Mouse (Mus musculus): ENCODE measurements around the gene Gm8104. TPM values are rescaled to one million over a fixed set of nuclear protein-coding genes. Genes with fewer than 3 reads are reported as not detected.
"Not testable (repeated sequence)": the region's sequence is repeated elsewhere in the genome, so short reads cannot be mapped to it uniquely, and the experiment has no call there.

Gm8104 gene
- not detected for total RNA-seq (2021)
- long read RNA-seq = 0 reads

- DNase-seq (ENCODE audit: low spot score in 2 of 2) = not testable (repeated sequence)
These were observed at the start of gene Gm8104 for GRCm38 (mm10) chr14:43100301-43100700. Gene Gm8104, plus strand, starts transcription at chr14:43100601.

- DNase-seq (ENCODE audit: low spot score in 2 of 2) = not testable (repeated sequence)
These were observed 42.3 kb upstream of the Gm8104 start for GRCm38 (mm10) chr14:43058063-43058462.

GRCm38 (mm10) chr14:43060179-43060578 is 40.2 kb upstream of the Gm8104 start:
- DNase-seq (ENCODE audit: low spot score in 2 of 2) = not testable (repeated sequence)

GRCm38 (mm10) chr14:43076543-43076942 is 23.9 kb upstream of the Gm8104 start, which contains the start of gene Gm8094:
Gene Gm8094, minus strand, starts transcription at chr14:43076643.
- DNase-seq (ENCODE audit: low spot score in 2 of 2) = not testable (repeated sequence)

- DNase-seq (ENCODE audit: low spot score in 2 of 2) = peak in 1 of 2 experiments; percentile 16
These were observed 15.3 kb upstream of the Gm8104 start for GRCm38 (mm10) chr14:43084936-43085730.

GRCm38 (mm10) chr14:43089103-43089919 is 11.1 kb upstream of the Gm8104 start:
- DNase-seq (ENCODE audit: low spot score in 2 of 2) = not testable (repeated sequence)

- DNase-seq (ENCODE audit: low spot score in 2 of 2) = not testable (repeated sequence)
These were observed 19.3 kb downstream of the Gm8104 start for GRCm38 (mm10) chr14:43119673-43120072.

GRCm38 (mm10) chr14:43126286-43126685 is 25.9 kb downstream of the Gm8104 start:
- DNase-seq (ENCODE audit: low spot score in 2 of 2) = not testable (repeated sequence)

Other genes starting within 250 kb of the Gm8104 start
- not detected for gene Gm21977, start 247.1 kb upstream of the Gm8104 start, total RNA-seq (2021)
- gene Gm8082, start 107.0 kb upstream of the Gm8104 start, total RNA-seq (2021) = not detected
- gene Gm10376, start 85.0 kb upstream of the Gm8104 start, total RNA-seq (2021) = not detected
- gene Gm8094, start 24.0 kb upstream of the Gm8104 start, total RNA-seq (2021) = not detected
- under 1 TPM in 1 of 2 experiments, not detected in 1; 0.23 TPM for gene Gm7233, start 79.3 kb downstream of the Gm8104 start, total RNA-seq (2021)
- not detected for gene Gm8122, start 134.7 kb downstream of the Gm8104 start, total RNA-seq (2021)
- not detected for gene Gm8126, start 158.0 kb downstream of the Gm8104 start, total RNA-seq (2021)
- gene Gm9732, start 174.4 kb downstream of the Gm8104 start, total RNA-seq (2021) = not detected
- not detected for gene Gm8127, start 193.2 kb downstream of the Gm8104 start, total RNA-seq (2021)
- gene 1700001F09Rik, start 247.2 kb downstream of the Gm8104 start, total RNA-seq (2021) = under 1 TPM in 1 of 2 experiments, not detected in 1; 0.61 TPM